Mouse (Mus musculus) urinary bladder, postnatal 14 days (tissue): ENCODE measurements around the gene Prlh.

ENCODE experiments used
- DNase-seq: peaks from one replicate; pipeline ENCODE4 v3.0.0; 2021; ENCODE audit warnings: low spot score

The Prlh gene

GRCm38 (mm10) chr1:90952808-90953207 is at the start of gene Prlh:
Gene Prlh, plus strand, starts transcription at chr1:90953108.
- no peak for DNase-seq

- DNase-seq = no peak
Observed at GRCm38 (mm10) chr1:90903211-90903945, 49.5 kb upstream of the Prlh start.

GRCm38 (mm10) chr1:90903971-90904458 is 48.9 kb upstream of the Prlh start:
- DNase-seq = peak; percentile 38

DNA sequence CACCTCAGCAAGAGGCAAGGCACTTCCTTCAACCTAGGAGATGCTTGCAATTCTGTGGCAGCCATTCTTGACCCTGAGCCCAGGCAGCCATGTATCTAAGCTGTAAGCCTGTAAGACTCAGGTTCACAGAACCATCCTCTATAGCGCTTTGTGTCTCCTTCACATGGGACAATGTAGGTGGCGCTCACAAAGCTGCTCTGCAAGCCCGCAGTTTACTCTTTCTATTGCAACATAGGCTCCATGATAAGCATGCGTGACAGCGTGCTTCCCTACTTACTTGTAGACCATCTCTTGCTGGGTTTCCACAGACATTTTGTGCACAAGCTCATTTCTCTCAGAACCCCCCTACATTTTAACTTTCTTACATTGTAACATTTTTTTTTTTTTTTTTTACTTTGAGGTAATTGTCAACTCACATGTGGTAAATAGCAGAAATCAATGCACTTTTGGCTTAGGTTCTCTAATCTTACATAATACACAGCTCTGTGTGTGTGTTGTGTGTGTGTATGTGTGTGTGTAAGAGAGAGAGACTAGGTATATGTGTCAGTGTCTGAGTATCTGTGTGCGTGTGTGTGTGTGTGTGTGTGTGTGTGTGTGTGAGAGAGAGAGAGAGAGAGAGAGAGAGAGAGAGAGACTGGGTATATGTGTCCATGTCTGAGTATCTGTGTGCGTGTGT is 48.0 kb upstream of the Prlh start:
- DNase-seq = no peak

GRCm38 (mm10) chr1:90906357-90906756 is 46.6 kb upstream of the Prlh start:
- DNase-seq = peak; percentile 60

DNA sequence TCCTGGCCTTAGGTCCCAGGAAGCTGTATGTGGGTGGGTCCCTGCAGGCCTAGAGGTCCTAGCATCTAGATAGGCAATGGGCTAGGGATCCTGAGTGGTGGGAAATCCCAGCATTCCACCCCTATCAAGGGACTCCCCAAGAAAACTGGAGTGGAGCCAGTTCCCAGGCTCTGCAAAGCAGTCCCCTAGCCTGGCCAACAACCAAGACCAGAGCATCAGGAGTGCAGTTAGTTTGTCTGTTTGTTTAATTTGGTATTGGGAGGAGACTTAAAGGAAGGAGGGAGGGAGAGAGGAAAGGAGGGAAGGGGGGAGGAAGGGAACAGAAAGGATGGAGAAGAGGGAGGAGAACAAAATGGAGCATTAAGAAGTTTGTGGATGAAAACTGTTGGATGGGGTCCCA is 43.7 kb upstream of the Prlh start:
- no peak for DNase-seq

GRCm38 (mm10) chr1:90909631-90910152 is 43.2 kb upstream of the Prlh start:
- peak; percentile 74 for DNase-seq

- DNase-seq = no peak
Observed at GRCm38 (mm10) chr1:90913231-90913630, 39.7 kb upstream of the Prlh start.

- peak; percentile 69 for DNase-seq
Observed at GRCm38 (mm10) chr1:90914948-90915569, 37.8 kb upstream of the Prlh start, which contains the start of gene Mlph. Gene Mlph, plus strand, starts transcription at chr1:90915085.

DNA sequence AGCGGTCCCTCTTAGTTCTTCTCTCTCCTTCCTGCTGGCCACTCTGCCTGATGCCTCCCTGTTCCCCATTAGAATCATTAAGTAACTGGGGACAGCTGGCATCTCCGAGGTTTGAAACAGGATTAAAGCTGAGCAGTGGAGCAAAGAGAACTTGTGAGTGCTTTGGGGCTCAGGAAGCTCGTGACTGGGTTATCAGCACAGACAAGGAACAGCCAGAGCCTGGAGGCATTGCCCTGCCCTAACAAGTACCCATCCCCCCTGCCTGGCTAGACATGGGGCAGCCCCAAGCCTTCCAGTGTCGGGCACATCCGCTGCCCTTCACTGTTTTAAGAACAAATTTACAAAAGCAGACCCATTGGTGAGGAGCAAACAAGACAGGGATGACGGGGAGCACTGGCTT is 35.4 kb upstream of the Prlh start:
- DNase-seq = peak; percentile 52

- DNase-seq = no peak
Observed at GRCm38 (mm10) chr1:90921687-90922086, 31.2 kb upstream of the Prlh start.

DNA sequence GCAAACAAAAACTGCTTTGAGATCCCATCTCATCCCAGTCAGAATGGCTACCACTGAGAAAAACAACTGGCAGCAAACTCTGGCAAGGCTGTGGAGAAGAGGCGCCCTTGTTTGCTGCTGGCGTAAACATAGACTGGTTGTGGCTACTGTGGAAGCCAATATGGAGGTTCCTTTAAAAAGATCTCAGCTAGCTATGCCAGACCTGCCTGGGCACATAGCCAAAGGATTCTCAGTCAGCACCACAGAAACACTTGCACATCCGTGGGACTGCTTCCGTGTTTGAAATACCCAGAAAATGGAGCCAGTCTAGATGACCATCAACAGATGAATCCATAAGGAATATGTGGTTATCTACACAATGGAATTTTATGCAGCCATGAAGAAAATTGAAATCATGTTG is 26.9 kb upstream of the Prlh start:
- no peak for DNase-seq

- DNase-seq = peak; percentile 79
Observed at GRCm38 (mm10) chr1:90927308-90927707, 25.6 kb upstream of the Prlh start.

DNA sequence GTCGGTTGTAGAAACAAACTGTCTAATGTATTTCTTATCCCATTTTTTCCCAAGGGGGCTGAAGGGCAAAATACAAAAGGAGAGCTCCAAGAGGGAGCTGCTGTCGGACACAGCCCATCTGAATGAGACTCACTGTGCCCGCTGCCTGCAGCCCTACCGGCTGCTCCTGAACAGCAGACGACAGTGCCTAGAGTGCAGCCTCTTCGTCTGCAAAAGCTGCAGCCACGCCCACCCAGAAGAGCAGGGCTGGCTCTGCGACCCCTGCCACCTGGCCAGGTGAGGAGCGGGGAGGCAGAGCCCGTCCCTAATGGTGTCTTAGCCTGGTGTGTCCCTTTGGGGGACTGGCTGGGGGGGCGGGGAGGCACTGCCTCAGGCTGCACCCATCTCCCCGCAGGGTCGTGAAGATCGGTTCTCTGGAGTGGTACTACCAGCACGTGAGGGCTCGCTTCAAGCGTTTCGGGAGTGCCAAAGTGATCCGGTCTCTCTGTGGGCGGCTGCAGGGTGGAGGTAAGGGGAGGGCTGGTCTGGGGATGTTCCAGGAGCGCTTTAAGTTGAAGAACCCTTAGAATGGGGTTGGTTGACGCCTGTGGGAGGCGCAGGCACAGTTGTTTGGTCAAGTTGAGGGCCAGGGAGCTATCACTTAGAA is 24.9 kb upstream of the Prlh start:
- DNase-seq = no peak

- peak; percentile 89 for DNase-seq
Observed at GRCm38 (mm10) chr1:90928575-90928934, 24.4 kb upstream of the Prlh start.

- no peak for DNase-seq
Observed at GRCm38 (mm10) chr1:90933001-90933400, 19.9 kb upstream of the Prlh start.

GRCm38 (mm10) chr1:90936990-90937389 is 15.9 kb upstream of the Prlh start:
- DNase-seq = no peak

GRCm38 (mm10) chr1:90939980-90940379 is 12.9 kb upstream of the Prlh start:
- no peak for DNase-seq

DNA sequence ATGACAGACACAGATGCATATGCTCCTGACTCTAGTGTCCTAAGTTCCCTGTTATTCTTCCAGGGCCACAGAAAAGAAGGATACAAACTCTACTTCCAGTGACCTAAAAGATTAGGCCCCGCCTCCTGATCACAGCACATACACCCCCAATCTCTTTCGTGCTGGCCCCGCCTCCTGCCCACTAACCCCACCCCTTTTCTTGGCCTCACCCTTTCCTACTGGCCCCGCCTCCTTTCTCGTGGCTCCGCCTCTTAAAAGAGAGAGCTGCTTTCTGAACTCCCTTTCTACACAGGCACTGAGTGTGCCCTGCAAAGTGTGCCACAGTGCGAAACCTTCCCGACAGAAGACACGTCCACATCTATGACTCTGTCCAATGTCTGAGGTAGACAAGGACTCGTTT is 7.7 kb upstream of the Prlh start:
- DNase-seq = no peak

DNA sequence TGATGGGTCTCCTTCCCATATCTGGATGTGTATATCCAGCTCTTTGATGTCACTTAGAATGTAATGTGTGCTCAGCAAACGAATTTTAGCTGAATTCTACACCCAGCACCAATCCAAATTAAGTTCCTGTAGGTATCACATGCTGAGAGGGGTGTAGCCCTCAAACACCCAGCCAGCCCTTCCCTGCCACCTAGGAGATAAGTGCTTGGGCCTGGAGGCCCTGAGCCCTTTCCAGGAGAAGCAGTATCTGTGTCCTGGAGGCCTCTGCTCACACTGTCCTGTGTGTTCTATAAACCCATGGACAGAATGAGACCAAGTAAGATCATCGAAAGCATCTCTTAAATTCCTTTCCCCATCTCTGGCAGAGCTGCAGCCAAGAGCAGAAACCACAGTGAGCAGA is 5.7 kb upstream of the Prlh start:
- DNase-seq = no peak

- DNase-seq = no peak
Observed at GRCm38 (mm10) chr1:90949309-90949708, 3.6 kb upstream of the Prlh start.

DNA sequence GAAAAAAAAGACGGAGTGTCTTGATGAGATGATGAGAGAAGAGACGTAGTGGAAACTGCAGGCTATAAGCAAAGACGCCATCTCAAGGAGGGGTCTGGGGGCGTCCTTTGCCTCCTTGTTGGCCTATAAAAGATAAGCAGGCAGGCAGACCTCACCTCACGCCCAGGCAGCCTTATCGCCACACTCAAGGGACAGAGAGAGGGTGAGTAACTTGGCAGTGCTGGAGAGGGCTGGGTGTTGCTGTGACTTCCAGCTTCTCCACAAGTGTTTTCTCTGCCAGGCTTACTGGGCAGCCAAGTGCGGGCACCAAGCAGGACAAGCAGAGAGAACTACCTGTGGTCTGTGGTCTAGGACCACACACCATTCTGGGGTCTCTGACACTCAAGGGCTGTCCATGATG is 1.2 kb upstream of the Prlh start:
- DNase-seq = no peak
